ENCODE assay signal across 9 mouse cellular contexts in genomic region chr2:166678959-166679759, GRCm38 (mm10). TPM values are rescaled to one million over a fixed set of nuclear protein-coding genes. Genes with fewer than 3 reads are reported as not detected.
DNase-seq lines count a peak whose midpoint lies in the region; ATAC-seq and TF ChIP-seq lines count a peak whose summit lies in the region.
"Had no signal": no experiment of that assay in that cellular context is flagged by ENCODE, and none has a peak within 500 bp of the region (broad histone marks: within the 10 kb centered on the region; RNA-seq: fewer than 3 reads in every experiment).

No protein-coding gene starts in this region.

- DNase-seq in forebrain, embryonic 14.5 days (ENCODE audit: low spot score), result peak; percentile 83
- peak; percentile 91 for DNase-seq in midbrain, embryonic 10.5 days (ENCODE audit: low spot score)
- no peak for DNase-seq in lung, postnatal 4 days
- no peak for DNase-seq in ovary, postnatal 10 days (ENCODE audit: low spot score)
- no peak for DNase-seq in urinary bladder, adult 2 months (ENCODE audit: low spot score)
- DNase-seq: spleen, adult 18-20 months had no signal

- peak overlapping the region; percentile 21; the same call in 1 of the 2 replicates for H3K9ac ChIP-seq in forebrain, embryonic 14.5 days (ENCODE audit: low read length)
- no peak overlapping the region for H3K9ac ChIP-seq in heart, embryonic 11.5 days (ENCODE audit: low read depth, low read length)

- no peaks in the 10 kb centered on the region for H3K9me3 ChIP-seq in E14TG2a.4 (ENCODE audit: low read length)
- no peaks in the 10 kb centered on the region for H3K9me3 ChIP-seq in forebrain, embryonic 14.5 days (replicated peaks; ENCODE audit: control insufficient read depth, low read length)
- H3K9me3 ChIP-seq in midbrain, embryonic 10.5 days (replicated peaks), result no peaks in the 10 kb centered on the region
- no peaks in the 10 kb centered on the region for H3K9me3 ChIP-seq in heart, embryonic 11.5 days (replicated peaks; ENCODE audit: control insufficient read depth, low read length)

- peak overlapping the region; percentile 46 for H3K4me3 ChIP-seq in E14TG2a.4 (replicated peaks; ENCODE audit: low read length)
- H3K4me3 ChIP-seq in forebrain, embryonic 14.5 days (ENCODE audit: low read depth, low read length), result no peak overlapping the region
- H3K4me3 ChIP-seq in midbrain, embryonic 10.5 days, result peak overlapping the region; percentile 47
- no peak overlapping the region for H3K4me3 ChIP-seq in heart, embryonic 11.5 days (ENCODE audit: low read depth, low read length)

- TF ChIP-seq CTCF in E14TG2a.4 (conservative IDR thresholded peaks at IDR 0.05; ENCODE audit: low read length), result no peak

- H3K4me2 ChIP-seq in forebrain, embryonic 14.5 days (ENCODE audit: low read length), result peak overlapping the region; percentile 30; the same call in 1 of the 2 replicates
- H3K4me2 ChIP-seq in heart, embryonic 11.5 days, result no peak overlapping the region

- 0 out of 2 replicates have a peak, but pooled peaks cover 6% of the 10 kb centered on the region for H3K27me3 ChIP-seq in E14TG2a.4 (ENCODE audit: insufficient read depth, low read length)
- H3K27me3 ChIP-seq in forebrain, embryonic 14.5 days (replicated peaks; ENCODE audit: control insufficient read depth, insufficient read depth, low read length), result no peaks in the 10 kb centered on the region
- no peaks in the 10 kb centered on the region for H3K27me3 ChIP-seq in midbrain, embryonic 10.5 days (ENCODE audit: low read depth, poor library complexity, severe bottlenecking)
- H3K27me3 ChIP-seq in heart, embryonic 11.5 days (ENCODE audit: control insufficient read depth, insufficient read depth, low read length), result no peaks in the 10 kb centered on the region

- peak; percentile 47 for ATAC-seq in activated CD4-positive, CD25-positive, alpha-beta regulatory T cell, adult 4 months
- ATAC-seq in forebrain, embryonic 14.5 days, result peak; percentile 82
- no peak for ATAC-seq in heart, embryonic 11.5 days (replicated peaks; ENCODE audit: insufficient number of reproducible peaks, low FRiP score, low TSS enrichment)

- H3K27ac ChIP-seq in forebrain, embryonic 14.5 days (ENCODE audit: low read depth, low read length), result peak overlapping the region; percentile 88
- peak overlapping the region; percentile 94 for H3K27ac ChIP-seq in midbrain, embryonic 10.5 days (replicated peaks)
- no peak overlapping the region for H3K27ac ChIP-seq in heart, embryonic 11.5 days (ENCODE audit: low read depth, low read length)

- H3K36me3 ChIP-seq in E14TG2a.4 (ENCODE audit: insufficient read depth, low read length), result no peaks in the 10 kb centered on the region
- H3K36me3 ChIP-seq in forebrain, embryonic 14.5 days (ENCODE audit: control insufficient read depth, insufficient read depth, low read length), result no peaks in the 10 kb centered on the region
- H3K36me3 ChIP-seq in midbrain, embryonic 10.5 days, result 0 out of 2 replicates have a peak, but pooled peaks cover 4% of the 10 kb centered on the region
- no peaks in the 10 kb centered on the region for H3K36me3 ChIP-seq in heart, embryonic 11.5 days (ENCODE audit: control insufficient read depth, insufficient read depth, low read length)

- WGBS in forebrain, embryonic 14.5 days, result 3% methylated on average over 13 of the region's 13 CpGs
- WGBS in midbrain, embryonic 10.5 days, result 18% methylated on average over 13 of the region's 13 CpGs
- 50% methylated on average over 13 of the region's 13 CpGs for WGBS in heart, embryonic 11.5 days (ENCODE audit: insufficient replicate concordance)

- H3K4me1 ChIP-seq in E14TG2a.4 (replicated peaks; ENCODE audit: low read depth, low read length), result peaks cover 80% of the 10 kb centered on the region
- H3K4me1 ChIP-seq in forebrain, embryonic 14.5 days (ENCODE audit: control insufficient read depth, insufficient read depth, low read length), result peaks cover 62% of the 10 kb centered on the region
- H3K4me1 ChIP-seq in midbrain, embryonic 10.5 days, result peaks cover 97% of the 10 kb centered on the region
- peaks cover 27% of the 10 kb centered on the region for H3K4me1 ChIP-seq in heart, embryonic 11.5 days (ENCODE audit: control insufficient read depth, insufficient read depth, low read length)

RNA-seq across cellular contexts. Expression of gene Prex1, which starts 34.5 kb away (rescaled TPM):
- polyA plus RNA-seq in activated CD4-positive, CD25-positive, alpha-beta regulatory T cell, adult 4 months (2017; shearing (Covaris generic)), result 10 to 100 TPM; 34.5 to 45.2 TPM
- 28.4 and 34.4 TPM in 2 replicates for polyA plus RNA-seq in forebrain, embryonic 14.5 days (2014; fragmentation: Nextera tagmentation; extraction: Ambion mirVana)
- polyA plus RNA-seq in midbrain, embryonic 10.5 days (2016; fragmentation: Nextera tagmentation; extraction: Ambion mirVana), result 32.3 and 33.7 TPM in 2 replicates
- 7.5 and 8.7 TPM in 2 replicates for polyA plus RNA-seq in urinary bladder, adult 2 months (2012; rRNA removed)
- polyA plus RNA-seq in heart, embryonic 11.5 days (2014; fragmentation: Nextera tagmentation; extraction: Ambion mirVana), result 7.0 and 10.1 TPM in 2 replicates

Comparison
In these comparisons a context has a peak if more than half of its experiments do, and no peak if none do; other contexts are left out.
1. H3K4me3 ChIP-seq: peak in E14TG2a.4 (single experiment) and midbrain, embryonic 10.5 days (single experiment); none in forebrain, embryonic 14.5 days (single experiment) and heart, embryonic 11.5 days (single experiment).
2. DNase-seq: peak in forebrain, embryonic 14.5 days (single experiment) and midbrain, embryonic 10.5 days (single experiment); none in lung, postnatal 4 days (0 of 2), ovary, postnatal 10 days (single experiment) and urinary bladder, adult 2 months (single experiment).